Mouse (Mus musculus): ENCODE data around the gene 1810030O07Rik. TPM values are rescaled to one million over a fixed set of nuclear protein-coding genes. Genes with fewer than 3 reads are reported as not detected.

The 1810030O07Rik gene
- 18.3 and 19.3 TPM in 2 replicates for polyA plus RNA-seq (2021; fragmentation: Nextera tagmentation)
- long read RNA-seq, experiment 1, transcript 1810030O07Rik-201 (7 exons, 2,699 nt) = major isoform, 101 of 114 reads
- long read RNA-seq, experiment 1, partial matches to known transcripts = 6 of 114 reads
- long read RNA-seq, experiment 1, other reads (novel, unspliced or antisense) = 7 of 114 reads
- long read RNA-seq, experiment 2, transcript 1810030O07Rik-201 (7 exons, 2,699 nt) = major isoform, 27 of 30 reads
- long read RNA-seq, experiment 2, partial matches to known transcripts = 1 of 30 reads
- long read RNA-seq, experiment 2, other reads (novel, unspliced or antisense) = 2 of 30 reads

DNA sequence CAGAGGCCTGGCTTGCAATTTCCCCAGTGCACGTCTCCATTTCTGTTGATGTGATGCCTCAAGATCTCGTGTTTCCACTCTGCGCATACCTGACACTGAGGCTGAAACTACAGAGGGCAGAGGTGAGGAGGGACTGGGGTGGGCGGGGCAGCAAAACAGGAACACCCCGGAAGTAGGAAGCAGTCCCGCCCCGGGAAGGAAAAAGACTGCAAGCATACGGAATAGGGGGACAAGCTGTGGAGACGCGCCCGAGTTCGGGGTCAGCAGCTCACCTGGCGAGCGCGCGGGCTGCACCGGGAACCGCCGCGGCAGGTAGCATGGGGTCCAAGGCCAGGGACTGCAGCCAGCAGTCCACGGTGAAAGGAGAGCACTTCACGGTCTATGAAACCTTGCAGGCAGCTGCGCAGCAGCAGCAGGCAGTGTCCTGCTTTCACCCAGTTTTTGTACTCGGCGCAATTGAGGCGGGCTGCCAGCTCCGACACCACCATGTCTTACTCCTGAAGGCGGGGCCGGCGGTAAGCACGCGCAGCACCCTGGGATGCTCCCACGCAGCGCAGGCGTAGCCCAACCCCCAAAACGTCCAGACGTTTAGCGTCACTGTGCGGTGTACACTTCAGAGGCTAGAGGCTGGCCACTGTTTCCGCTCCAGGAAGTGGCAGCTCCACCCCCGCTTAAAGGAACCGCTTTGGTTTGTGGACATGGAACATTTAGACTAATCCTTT lies at the start of gene 1810030O07Rik:
Gene 1810030O07Rik (minus strand): TSS at position 615 of the 722 bp plus-strand sequence.

Other genes starting within 250 kb of the 1810030O07Rik start
- 249 and 312 TPM in 2 replicates for gene Atp6ap2, start 85.9 kb downstream of the 1810030O07Rik start, polyA plus RNA-seq (2021; fragmentation: Nextera tagmentation)
- 8.9 and 23.7 TPM in 2 replicates for gene Med14, start 88.4 kb upstream of the 1810030O07Rik start, polyA plus RNA-seq (2021; fragmentation: Nextera tagmentation)

All from left cerebral cortex, adult 6 months (tissue).